Mouse (Mus musculus) gastrocnemius, adult 2 months (tissue): ENCODE measurements around the gene Dnajb13. TPM values are rescaled to one million over a fixed set of nuclear protein-coding genes. Genes with fewer than 3 reads are reported as not detected.
A peak's percentile ranks its signal among the peaks of the same experiment; 100 is the strongest.

Source experiments
- DNase-seq: peaks from one replicate; pipeline ENCODE4 v3.0.0; 2022
- H3K27ac ChIP-seq: fragments of 200-600 bp; 2 replicates; pipeline ENCODE4 v1.8.1; 2022; ENCODE audit warnings: mild to moderate bottlenecking
- H3K4me3 ChIP-seq: fragments of 200-600 bp; 2 replicates; pipeline ENCODE4 v1.8.1; 2022; ENCODE audit warnings: mild to moderate bottlenecking, moderate library complexity
- CTCF ChIP-seq: fragments of 200-600 bp; IDR thresholded peaks from 2 replicates; pipeline ENCODE4 v1.8.1; 2022; ENCODE audit warnings: antibody characterized with exemption, mild to moderate bottlenecking, moderate library complexity
- intact Hi-C: fragments of 180-260 bp; cut with DNase I; formaldehyde crosslinking; loops from one replicate; pipeline ENCODE4 v1.15.1; 2025
- total RNA-seq, 2 experiments: library from RNA; stranded (reverse); gene quantifications; 2 replicates each; pipeline ENCODE4 v1.2.3; 2021

Dnajb13 gene
- total RNA-seq, 2 experiments from 2014 or later, result not detected

- no peak overlapping the region for H3K27ac ChIP-seq
- no peak overlapping the region for H3K4me3 ChIP-seq
- intact Hi-C loops, result loop anchor here (2.0 to 5.0 kb wide), 2 partner anchors 47 to 76 kb away; no protein-coding TSS in a partner anchor
- DNase-seq, result no peak
- TF ChIP-seq CTCF, result no peak
These were observed 21.1 kb upstream of the Dnajb13 start for GRCm38 (mm10) chr7:100535831-100536230.

GRCm38 (mm10) chr7:100534216-100534615, 19.5 kb upstream of the Dnajb13 start:
- no peak overlapping the region for H3K4me3 ChIP-seq
- H3K27ac ChIP-seq, result no peak overlapping the region
- no peak for DNase-seq
- TF ChIP-seq CTCF, result no peak
- intact Hi-C loops, result no loop called here

- Histone ChIP-seq H3K27ac (no peak overlapping the region), H3K4me3 (no peak overlapping the region)
- intact Hi-C loops, result no loop called here
- DNase-seq, result no peak
- no peak for TF ChIP-seq CTCF
These were observed 18.7 kb upstream of the Dnajb13 start for GRCm38 (mm10) chr7:100533503-100533902.

- Histone ChIP-seq H3K27ac (no peak overlapping the region), H3K4me3 (no peak overlapping the region)
- DNase-seq, result no peak
- intact Hi-C loops, result no loop called here
- TF ChIP-seq CTCF, result no peak
These were observed 16.0 kb upstream of the Dnajb13 start for GRCm38 (mm10) chr7:100530766-100531165.

- Histone ChIP-seq H3K4me3 (no peak overlapping the region), H3K27ac (no peak overlapping the region)
- intact Hi-C loops, result loop anchor here (10.0 kb wide), 1 partner anchor 270 kb away; no protein-coding TSS in a partner anchor
- TF ChIP-seq CTCF, result no peak
- DNase-seq, result no peak
These were observed 9.9 kb upstream of the Dnajb13 start for GRCm38 (mm10) chr7:100524669-100525068.

GRCm38 (mm10) chr7:100522222-100522621, 7.5 kb upstream of the Dnajb13 start:
- no peak overlapping the region for H3K27ac ChIP-seq
- no peak overlapping the region for H3K4me3 ChIP-seq
- TF ChIP-seq CTCF, result no peak
- intact Hi-C loops, result loop anchor here (10.0 kb wide), 1 partner anchor 273 kb away; no protein-coding TSS in a partner anchor
- peak; percentile 5 for DNase-seq

GRCm38 (mm10) chr7:100520663-100521285, 6.0 kb upstream of the Dnajb13 start:
- peak; percentile 88 for DNase-seq
- peak overlapping the region; percentile 26; the same call in 1 of the 2 replicates for H3K4me3 ChIP-seq
- intact Hi-C loops, result loop anchor here (2.0 to 10.0 kb wide), 3 partner anchors 116 to 274 kb away; partner anchors contain the start of gene Plekhb1
- peak; percentile 99 for TF ChIP-seq CTCF
- H3K27ac ChIP-seq, result no peak overlapping the region

GRCm38 (mm10) chr7:100520204-100520603, 5.4 kb upstream of the Dnajb13 start:
- no peak for TF ChIP-seq CTCF
- H3K27ac ChIP-seq, result no peak overlapping the region
- intact Hi-C loops, result loop anchor here (2.0 to 10.0 kb wide), 3 partner anchors 117 to 275 kb away; partner anchors contain the start of gene Plekhb1
- DNase-seq, result no peak
- no peak overlapping the region for H3K4me3 ChIP-seq

- intact Hi-C loops, result no loop called here
- TF ChIP-seq CTCF, result no peak
- peak; percentile 12 for DNase-seq
- Histone ChIP-seq H3K4me3 (no peak overlapping the region), H3K27ac (no peak overlapping the region)
These were observed 3.2 kb downstream of the Dnajb13 start for GRCm38 (mm10) chr7:100511602-100512001.

GRCm38 (mm10) chr7:100508670-100509069, 6.1 kb downstream of the Dnajb13 start:
- Histone ChIP-seq H3K4me3 (no peak overlapping the region), H3K27ac (no peak overlapping the region)
- DNase-seq, result peak; percentile 15
- intact Hi-C loops, result no loop called here
- TF ChIP-seq CTCF, result no peak

GRCm38 (mm10) chr7:100506494-100506893, 8.3 kb downstream of the Dnajb13 start:
- intact Hi-C loops, result no loop called here
- no peak overlapping the region for H3K4me3 ChIP-seq
- H3K27ac ChIP-seq, result no peak overlapping the region
- DNase-seq, result peak; percentile 10
- TF ChIP-seq CTCF, result no peak

- H3K4me3 ChIP-seq, result no peak overlapping the region
- no peak overlapping the region for H3K27ac ChIP-seq
- peak; percentile 10 for DNase-seq
- no peak for TF ChIP-seq CTCF
- intact Hi-C loops, result no loop called here
These were observed 9.8 kb downstream of the Dnajb13 start for GRCm38 (mm10) chr7:100504740-100505487.

- Histone ChIP-seq H3K27ac (no peak overlapping the region), H3K4me3 (no peak overlapping the region)
- no peak for DNase-seq
- intact Hi-C loops, result no loop called here
- no peak for TF ChIP-seq CTCF
These were observed 11.7 kb downstream of the Dnajb13 start for GRCm38 (mm10) chr7:100503076-100503475.
